Mouse (Mus musculus): Measurements from ENCODE around the gene Hist1h3g. TPM values are rescaled to one million over a fixed set of nuclear protein-coding genes. Genes with fewer than 3 reads are reported as not detected.
"Not testable (repeated sequence)": the region's sequence is repeated elsewhere in the genome, so short reads cannot be mapped to it uniquely, and the experiment has no call there.

The Hist1h3g gene
- total RNA-seq, 1 experiment from 2014 or later = not detected

DNA sequence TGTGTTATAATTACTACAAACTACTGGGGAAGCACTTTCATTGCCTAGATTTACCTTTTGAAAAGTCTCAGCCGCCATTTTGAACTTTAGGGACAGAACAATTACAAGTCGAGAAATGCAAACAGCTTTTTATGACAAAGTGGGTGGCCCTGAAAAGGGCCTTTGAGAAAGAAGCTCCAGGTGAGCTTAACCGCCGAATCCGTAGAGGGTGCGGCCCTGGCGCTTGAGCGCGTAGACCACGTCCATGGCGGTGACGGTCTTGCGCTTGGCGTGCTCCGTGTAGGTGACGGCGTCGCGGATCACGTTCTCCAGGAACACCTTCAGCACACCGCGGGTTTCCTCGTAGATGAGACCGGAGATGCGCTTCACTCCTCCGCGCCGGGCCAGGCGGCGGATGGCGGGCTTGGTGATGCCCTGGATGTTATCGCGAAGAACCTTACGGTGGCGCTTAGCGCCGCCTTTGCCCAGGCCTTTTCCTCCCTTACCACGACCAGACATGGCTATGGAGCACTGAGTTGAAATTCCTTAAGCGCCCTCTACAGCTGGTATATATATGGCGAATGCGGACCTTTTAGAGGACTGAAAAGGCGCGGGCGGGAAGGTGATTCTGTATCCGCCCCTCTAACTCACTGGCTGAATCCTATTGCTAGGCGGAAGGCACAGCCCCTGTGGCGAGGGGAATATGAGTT, 16.1 kb downstream of the Hist1h3g start, which contains the start of gene Hist1h4f:
TSS of gene Hist1h4f (minus strand) at position 503 of the 689 bp plus-strand sequence.
- ATAC-seq (replicated peaks; ENCODE audit: insufficient number of reproducible peaks, low FRiP score, low TSS enrichment, poor library complexity, severe bottlenecking) = peak; percentile 88

DNA sequence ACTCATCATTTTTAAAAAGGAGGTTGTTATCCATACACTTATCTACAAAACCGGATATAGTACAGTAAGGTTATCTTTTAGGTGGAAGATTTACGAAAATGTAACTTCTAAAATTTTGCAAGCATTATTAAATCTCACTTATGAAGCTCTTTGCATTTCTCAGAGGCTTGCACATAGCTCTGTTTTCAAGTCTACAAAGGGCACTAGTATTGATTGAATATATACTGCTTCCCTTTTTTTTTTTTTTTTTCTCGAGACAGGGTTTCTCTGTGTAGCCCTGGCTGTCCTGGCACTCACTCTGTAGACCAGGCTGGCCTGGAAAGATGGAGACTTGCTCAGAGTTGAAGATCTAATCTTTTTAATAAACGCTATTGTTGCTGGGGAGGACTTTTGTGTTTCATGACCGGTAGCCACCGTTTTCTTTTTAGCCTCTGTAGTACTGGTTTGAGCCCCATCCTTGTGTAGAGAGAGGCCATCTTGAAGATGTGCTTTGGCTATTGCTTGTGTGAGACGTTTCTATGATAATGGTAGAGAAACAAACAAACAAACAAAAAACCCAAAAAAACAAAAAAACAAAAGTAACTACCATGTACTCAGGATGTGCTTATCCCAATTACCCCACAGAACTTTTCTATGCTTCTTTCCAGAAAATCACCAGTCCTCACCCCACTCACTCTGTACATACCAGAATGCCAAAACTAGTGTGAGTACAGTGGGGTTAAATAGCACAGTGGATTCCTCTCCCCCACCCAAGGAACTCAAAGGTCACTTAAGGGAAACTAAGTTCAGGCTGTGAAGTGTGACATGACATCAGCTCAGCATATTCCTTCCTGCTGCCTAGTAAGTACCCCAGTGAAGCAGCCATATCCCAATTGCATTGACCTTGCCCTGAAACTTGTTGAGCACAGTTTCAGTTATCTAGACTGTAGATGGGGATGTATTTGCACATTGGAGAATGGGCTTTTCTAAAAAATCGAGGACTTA, 17.0 kb downstream of the Hist1h3g start:
- no peak for ATAC-seq (replicated peaks; ENCODE audit: insufficient number of reproducible peaks, low FRiP score, low TSS enrichment, poor library complexity, severe bottlenecking)

DNA sequence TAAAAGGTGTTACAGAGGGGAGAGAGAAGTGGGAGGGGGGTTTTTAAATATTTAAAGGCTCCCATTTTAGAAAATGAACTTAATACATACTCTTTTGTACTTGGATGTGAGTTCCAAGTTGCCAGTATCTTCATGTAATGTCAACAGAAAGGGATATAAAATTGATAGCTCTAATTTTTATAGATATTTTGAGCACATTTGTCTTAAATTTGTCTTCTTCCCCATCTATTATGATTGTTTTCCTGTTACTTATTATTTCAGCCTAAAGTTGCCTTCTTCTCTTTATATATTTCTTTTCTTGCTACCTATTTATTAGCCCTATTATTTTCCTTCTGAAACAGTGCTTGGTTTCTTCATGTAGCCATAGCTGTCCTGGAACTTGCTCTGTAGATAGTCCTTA, 17.7 kb downstream of the Hist1h3g start, which contains the start of gene Hist1h1d:
TSS of gene Hist1h1d (plus strand) at position 301 of the 400 bp plus-strand sequence.
- no peak for ATAC-seq (replicated peaks; ENCODE audit: insufficient number of reproducible peaks, low FRiP score, low TSS enrichment, poor library complexity, severe bottlenecking)

DNA sequence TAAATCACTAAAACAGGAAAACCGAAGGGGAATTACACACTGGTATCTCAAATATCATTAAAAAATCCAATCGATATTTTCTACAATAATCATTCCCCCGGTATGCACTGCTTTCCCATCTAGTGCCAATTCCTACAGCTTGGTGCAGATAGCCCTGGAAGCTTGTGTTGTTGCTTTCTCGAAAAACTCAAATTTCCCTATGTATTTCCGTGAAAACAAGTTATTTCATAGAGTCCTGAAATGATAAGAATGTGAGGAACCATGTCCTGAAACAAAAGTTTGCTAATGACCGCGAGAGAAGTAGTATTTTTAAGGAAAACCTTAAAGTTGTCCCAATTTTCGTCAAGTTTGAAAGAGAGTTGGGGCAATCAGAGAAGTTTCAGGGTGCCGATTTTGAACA, 19.2 kb downstream of the Hist1h3g start:
- no peak for ATAC-seq (replicated peaks; ENCODE audit: insufficient number of reproducible peaks, low FRiP score, low TSS enrichment, poor library complexity, severe bottlenecking)

DNA sequence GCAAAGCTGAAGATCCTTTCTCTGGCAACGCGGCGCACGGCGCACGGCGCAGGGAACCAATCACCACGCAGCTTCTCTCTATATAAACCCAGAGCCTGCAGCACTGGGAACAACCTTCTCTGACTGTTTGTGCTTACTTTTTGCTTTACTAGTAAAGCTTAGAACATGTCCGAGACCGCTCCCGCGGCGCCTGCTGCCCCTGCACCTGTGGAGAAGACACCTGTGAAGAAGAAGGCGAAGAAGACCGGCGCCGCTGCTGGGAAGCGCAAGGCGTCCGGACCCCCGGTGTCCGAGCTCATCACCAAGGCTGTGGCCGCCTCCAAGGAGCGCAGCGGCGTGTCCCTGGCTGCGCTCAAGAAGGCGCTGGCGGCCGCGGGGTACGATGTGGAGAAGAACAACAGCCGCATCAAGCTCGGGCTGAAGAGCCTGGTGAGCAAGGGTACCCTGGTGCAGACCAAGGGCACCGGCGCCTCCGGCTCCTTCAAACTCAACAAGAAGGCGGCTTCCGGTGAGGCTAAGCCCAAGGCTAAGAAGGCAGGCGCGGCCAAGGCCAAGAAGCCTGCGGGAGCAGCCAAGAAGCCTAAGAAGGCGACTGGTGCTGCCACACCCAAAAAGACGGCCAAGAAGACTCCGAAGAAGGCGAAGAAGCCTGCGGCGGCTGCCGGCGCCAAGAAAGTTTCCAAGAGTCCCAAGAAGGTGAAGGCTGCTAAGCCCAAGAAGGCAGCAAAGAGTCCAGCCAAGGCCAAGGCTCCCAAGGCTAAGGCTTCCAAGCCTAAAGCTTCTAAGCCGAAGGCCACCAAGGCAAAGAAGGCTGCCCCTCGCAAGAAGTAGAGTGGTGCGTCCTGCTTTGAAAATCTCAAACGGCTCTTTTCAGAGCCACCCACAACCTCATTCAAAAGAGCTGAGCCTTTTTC, 20.0 kb downstream of the Hist1h3g start:
- peak; percentile 71 for ATAC-seq (replicated peaks; ENCODE audit: insufficient number of reproducible peaks, low FRiP score, low TSS enrichment, poor library complexity, severe bottlenecking)

DNA sequence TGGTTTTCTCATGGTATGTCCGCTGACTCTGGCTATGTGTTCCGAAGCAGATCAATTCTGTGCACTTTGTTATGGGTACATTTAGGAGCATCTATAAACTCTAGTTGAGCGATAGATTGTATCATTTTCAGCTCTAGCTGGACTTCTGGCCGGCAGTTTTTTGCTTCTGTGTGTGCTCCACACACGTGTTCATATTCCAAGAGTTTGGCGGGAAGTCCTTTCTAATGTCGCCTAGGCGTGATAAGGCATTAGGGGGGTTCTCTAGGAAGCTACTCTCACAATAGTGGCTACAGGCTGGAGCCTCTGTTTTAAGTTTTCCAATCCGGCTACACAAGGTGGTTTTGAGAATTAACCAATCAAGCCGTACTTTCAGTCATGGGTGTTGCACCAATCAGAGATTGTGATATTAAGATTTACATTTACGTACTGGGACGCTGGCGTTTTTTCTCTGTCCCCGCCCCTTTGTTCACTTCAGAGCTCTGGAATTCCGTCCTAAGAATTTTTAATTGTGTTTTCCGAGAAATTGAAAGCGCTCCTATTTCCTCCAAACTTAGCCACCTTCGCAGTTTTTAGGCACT, 20.7 kb downstream of the Hist1h3g start:
- peak; percentile 67 for ATAC-seq (replicated peaks; ENCODE audit: insufficient number of reproducible peaks, low FRiP score, low TSS enrichment, poor library complexity, severe bottlenecking)

DNA sequence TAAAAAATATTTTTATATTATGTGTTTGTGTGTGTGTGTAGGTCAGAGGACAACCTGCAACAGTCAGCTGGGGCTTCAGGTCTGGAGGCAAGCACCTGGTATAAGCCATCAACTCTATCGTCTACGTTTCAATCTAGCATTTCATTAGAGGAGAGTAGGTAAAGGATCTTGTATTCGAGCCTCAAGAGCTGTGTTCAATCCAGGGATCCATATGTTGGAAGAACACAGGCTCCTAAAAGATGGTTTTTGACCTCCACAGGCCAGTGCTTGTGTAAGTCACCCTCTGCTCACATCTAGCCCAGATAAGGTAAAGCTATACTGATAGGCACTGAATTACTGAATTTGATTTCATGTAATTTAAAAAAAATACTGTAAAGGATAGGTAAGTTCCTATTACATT, 21.7 kb downstream of the Hist1h3g start:
- ATAC-seq (replicated peaks; ENCODE audit: insufficient number of reproducible peaks, low FRiP score, low TSS enrichment, poor library complexity, severe bottlenecking) = no peak

DNA sequence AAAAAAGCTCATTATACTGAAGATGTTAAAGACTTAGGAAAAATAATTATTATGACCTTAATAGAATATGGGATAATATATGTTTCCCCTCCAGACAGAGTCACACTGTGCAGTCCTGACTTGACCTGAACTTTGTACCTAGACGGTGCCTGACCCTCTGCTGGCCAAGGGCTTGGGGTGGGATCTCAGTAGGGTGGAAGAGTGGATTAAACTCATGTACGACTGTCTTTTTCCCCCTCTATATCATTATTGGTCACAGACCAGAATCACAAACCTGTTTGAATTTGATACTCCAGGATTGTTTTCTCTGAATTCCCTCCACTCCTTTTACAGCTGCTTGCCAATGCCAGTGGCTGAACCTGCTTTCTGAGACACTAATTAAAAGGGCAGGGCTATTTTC, 25.5 kb downstream of the Hist1h3g start:
- ATAC-seq (replicated peaks; ENCODE audit: insufficient number of reproducible peaks, low FRiP score, low TSS enrichment, poor library complexity, severe bottlenecking) = not testable (repeated sequence)

DNA sequence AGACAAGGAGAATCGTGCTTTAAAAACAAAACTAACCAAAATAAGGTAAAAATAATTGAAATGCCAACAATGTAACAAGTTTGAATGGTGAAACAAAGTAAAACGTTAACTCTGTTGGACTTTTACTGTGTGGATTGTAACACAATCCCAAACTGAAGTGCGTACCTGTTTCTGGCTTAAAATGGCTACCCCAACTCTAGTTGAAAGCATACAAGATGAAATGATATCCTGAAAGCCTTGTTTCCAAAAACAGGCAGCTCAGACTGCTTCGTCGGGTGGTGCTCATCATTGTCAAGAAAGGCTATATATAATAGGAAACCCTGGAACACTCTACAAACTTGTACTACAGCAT, 26.3 kb downstream of the Hist1h3g start:
- not testable (repeated sequence) for ATAC-seq (replicated peaks; ENCODE audit: insufficient number of reproducible peaks, low FRiP score, low TSS enrichment, poor library complexity, severe bottlenecking)

DNA sequence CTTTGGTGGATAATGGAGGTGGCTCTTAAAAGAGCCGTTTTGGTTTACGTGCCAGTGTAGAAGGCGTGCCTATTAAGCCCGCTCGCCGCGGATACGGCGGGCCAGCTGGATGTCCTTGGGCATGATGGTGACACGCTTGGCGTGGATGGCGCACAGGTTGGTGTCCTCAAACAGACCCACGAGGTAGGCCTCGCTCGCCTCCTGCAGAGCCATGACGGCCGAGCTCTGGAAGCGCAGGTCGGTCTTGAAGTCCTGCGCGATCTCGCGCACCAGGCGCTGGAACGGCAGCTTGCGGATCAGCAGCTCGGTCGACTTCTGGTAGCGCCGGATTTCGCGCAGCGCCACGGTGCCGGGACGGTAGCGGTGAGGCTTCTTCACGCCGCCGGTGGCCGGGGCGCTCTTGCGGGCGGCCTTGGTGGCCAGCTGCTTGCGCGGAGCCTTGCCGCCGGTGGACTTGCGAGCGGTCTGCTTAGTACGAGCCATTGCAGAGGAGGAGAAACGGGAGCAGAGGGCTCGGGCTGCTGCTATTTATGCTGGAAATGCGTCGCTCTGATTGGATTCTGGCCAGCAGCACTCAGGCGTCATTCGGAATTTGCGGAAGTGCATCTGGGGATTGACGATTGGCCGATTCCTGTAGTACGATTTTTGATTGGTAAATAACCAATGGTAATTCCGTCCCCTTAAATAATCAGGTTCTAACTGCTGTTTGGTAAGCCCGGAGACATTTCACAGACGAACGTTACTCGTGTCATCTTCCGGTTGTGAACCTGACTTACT, 26.8 kb downstream of the Hist1h3g start, which contains the start of gene Hist1h3e:
TSS of gene Hist1h3e (minus strand) at position 487 of the 777 bp plus-strand sequence.
- peak; percentile 98 for ATAC-seq (replicated peaks; ENCODE audit: insufficient number of reproducible peaks, low FRiP score, low TSS enrichment, poor library complexity, severe bottlenecking)

DNA sequence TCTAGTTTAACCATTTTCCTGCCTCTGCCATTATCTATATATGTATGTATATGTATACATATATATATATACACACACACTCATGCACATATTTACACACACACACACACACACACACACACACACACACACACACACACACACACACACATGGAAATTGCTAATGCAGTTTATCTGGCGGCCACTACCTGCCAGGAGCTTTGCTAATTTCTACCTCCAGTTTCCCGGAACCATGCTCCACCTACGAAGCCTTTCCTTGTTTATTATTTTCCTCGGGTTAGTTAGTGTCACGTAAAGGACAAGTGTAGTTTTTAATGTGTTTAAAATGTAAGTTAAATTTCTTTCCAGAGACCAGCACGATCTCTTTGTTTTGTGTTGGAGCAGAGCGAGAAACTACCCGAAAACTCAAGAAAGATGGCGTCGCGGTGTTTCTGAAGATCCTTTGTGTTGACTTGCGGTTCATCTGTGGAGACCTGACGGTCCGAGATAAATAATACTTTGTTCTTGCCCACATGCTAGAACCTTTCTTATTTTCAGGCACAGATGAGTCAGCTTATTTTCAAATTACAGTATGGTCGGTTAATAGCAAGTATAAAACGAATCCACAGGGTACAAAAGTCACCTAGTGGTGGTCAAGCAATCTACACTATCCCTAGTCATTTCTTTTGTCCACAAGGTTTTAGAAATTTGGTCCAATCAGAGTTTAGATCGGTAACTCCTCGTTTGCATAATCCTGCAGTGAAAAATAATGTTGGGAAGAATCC, 27.7 kb downstream of the Hist1h3g start:
- ATAC-seq (replicated peaks; ENCODE audit: insufficient number of reproducible peaks, low FRiP score, low TSS enrichment, poor library complexity, severe bottlenecking) = peak; percentile 62

DNA sequence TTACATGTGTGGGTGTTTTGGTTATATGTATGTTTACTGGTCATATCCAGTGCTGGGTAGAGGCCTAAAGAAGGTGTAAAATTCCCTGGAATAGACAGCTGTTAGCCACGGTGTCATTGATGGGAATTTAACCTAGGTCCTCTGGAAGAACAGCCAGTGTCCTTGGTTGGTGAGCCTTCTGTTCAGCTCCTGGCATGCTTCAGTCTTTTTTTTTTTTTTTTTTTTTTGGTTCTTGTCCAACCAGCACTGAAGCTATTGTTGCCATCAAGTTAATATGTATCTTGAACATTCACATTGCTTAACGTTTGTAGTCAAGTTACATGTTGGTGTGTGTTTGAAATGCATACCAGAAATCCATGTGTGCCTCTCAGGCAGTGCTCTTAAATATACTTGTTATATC, 29.3 kb downstream of the Hist1h3g start:
- ATAC-seq (replicated peaks; ENCODE audit: insufficient number of reproducible peaks, low FRiP score, low TSS enrichment, poor library complexity, severe bottlenecking) = no peak

DNA sequence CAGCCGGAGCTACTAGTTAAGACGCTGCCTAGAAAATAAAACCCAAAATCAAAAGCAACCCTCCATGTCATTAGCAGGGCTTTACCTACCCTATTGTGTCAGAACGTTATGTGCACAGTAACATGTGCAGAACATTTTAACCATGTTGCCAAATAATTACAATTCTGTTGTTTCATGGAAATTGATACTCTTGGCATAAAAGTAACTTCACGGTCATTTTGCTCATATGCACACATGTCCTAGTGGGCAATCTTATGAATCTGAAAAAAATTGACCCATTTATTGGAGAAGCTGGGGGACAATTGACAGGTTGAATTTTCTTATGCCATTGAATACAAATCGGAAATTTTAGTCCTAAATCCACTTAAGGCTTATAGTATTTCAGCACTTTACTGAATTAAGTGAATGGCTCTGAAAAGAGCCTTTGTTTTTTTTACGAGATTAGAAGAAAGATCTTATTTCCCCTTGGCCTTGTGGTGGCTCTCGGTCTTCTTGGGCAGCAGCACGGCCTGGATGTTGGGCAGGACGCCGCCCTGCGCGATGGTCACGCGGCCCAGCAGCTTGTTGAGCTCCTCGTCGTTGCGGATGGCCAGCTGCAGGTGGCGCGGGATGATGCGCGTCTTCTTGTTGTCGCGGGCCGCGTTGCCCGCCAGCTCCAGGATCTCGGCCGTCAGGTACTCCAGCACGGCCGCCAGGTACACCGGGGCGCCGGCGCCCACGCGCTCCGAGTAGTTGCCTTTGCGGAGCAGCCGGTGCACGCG, 35.2 kb downstream of the Hist1h3g start:
- not testable (repeated sequence) for ATAC-seq (replicated peaks; ENCODE audit: insufficient number of reproducible peaks, low FRiP score, low TSS enrichment, poor library complexity, severe bottlenecking)

DNA sequence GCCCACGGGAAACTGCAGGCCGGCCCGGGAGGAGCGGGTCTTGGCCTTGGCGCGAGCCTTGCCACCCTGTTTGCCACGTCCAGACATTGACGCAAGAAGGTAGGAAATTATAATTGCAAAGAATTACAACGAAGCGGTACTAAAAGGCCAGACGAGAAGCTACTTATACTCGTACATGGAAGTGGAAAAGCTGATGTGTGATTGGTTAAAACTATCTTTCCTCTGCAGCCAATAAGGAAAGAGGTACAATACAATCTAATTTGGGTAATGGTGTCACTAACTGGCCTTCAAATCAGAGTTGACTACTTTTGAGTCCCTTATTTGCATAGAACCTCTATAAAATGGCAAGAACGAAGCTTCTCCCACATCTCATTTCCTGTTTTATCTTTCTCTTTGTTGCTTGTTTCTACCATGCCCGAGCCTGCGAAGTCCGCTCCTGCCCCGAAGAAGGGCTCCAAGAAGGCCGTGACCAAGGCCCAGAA, 35.8 kb downstream of the Hist1h3g start, which contains the start of the genes Hist1h2ae and Hist1h2bg:
TSS of gene Hist1h2ae (minus strand) at position 199 of the 482 bp plus-strand sequence.
TSS of gene Hist1h2bg (plus strand) at position 375 of the 482 bp plus-strand sequence.
- ATAC-seq (replicated peaks; ENCODE audit: insufficient number of reproducible peaks, low FRiP score, low TSS enrichment, poor library complexity, severe bottlenecking) = peak; percentile 92

DNA sequence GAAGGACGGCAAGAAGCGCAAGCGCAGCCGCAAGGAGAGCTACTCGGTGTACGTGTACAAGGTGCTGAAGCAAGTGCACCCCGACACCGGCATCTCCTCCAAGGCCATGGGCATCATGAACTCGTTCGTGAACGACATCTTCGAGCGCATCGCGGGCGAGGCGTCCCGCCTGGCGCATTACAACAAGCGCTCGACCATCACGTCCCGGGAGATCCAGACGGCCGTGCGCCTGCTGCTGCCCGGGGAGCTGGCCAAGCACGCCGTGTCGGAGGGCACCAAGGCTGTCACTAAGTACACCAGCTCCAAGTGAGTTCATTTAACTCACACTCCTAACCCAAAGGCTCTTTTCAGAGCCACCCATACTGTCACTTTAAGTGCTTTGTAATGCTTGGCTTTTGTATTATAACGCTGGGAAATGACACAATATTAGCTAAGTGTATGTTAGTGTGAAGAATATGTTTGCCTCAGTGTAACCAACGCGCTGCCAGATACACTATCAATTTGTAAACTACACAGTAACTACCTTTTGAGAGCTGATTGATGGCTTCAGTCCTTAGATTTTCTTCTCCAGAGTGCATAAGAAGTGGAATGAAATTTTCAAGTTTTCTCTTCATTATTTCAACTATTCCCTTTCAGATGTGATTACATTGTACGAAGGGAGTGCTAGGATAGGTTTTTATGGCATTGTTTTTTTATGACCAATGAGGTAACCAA, 36.4 kb downstream of the Hist1h3g start:
- not testable (repeated sequence) for ATAC-seq (replicated peaks; ENCODE audit: insufficient number of reproducible peaks, low FRiP score, low TSS enrichment, poor library complexity, severe bottlenecking)
